Mouse (Mus musculus) heart, postnatal 4 days (tissue): ENCODE measurements at regions not wholly inside any gene's neighbourhood (a gene's known extent, or its start where the extent isn't known, plus 50 kb on each side); places are given as distances from the start of the nearest gene placed in this dataset.

Source experiments
- DNase-seq: peaks from one replicate; pipeline ENCODE4 v3.0.0; 2021

DNA sequence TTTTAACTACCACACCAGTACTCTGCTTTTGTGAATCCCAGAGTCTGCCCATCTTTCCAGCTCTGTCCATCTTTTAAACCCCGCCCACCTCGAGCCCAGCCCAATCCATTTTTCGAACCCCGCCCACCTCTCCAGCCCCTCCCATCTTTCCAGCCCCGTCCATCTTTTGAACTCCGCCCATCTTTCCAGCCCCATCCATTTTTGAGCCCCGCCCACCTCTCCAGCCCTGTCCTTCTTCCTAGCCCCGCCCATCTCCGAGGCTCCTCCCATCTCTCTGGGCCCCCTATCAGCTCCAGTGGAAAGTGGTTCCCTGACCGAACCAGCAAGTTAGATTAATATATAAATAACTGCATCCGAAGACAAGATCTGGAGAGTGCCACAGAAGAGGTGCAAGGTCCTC lies 115.0 kb upstream of the Nectin1 start:
- peak; percentile 14 for DNase-seq

DNA sequence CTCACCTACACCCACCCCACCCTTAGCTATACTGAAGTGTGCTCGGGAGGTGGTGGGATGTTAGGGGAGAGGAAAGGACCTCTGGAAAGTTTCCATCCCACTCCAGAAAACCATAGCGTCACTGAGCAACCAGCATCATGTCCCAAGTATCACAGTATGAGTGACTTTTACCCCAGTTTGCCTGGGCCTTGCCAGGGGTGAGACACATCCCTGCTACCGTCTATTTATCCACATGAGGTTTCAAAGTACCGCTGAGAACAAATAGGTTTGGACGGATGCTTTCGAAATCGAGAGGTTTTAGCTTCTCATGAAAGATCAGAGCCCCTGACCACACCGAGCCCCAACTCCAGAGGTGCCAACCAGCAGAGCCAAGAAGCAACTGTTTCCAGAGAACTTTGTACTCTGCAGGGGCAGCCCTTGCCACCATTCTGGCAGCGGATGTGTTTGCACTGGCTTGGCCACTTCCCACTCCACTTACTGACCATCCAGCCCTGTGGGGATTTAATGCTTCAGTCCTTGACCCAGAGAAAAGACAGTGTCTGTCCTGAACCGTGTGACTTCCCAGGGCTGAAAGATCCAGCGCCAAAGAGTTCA lies 107.3 kb upstream of the Nectin1 start:
- no peak for DNase-seq

DNA sequence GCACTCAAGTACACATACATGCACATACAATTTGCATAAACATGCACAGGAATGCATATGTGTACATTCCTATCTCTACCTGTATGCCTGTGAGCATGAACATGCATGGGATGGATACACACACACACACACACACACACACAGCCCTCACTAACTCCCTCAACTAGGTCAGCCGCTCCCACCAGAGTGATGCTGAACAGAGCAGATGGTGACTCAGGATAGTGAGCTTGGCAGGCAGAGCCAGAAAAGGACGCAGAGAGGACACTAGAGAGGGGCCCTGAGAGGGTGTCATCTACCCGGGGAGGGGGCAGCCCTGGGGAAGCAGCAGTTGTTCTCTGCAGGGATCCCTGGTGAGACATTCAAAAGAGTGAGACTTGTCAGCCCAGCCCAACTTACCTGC lies 85.6 kb upstream of the Nectin1 start:
- no peak for DNase-seq

DNA sequence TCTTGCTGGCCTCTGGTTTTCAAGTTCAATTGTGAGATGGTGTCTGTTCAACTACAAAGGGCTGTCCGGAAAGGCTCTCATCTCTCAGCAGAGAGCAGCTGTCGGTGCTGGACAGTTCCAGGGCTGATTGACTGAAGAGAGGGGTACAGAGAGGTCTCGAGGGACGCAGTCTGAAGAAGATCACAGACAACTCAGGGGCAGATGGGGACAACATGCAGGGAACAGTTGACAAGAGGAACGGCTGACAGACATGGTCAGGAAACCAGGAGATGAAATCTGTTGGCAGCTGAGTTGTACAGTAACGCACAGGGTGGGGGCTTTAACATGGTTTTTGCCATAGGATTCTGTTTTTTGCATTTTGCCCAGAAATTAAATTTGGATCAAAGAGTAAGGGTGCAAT lies 84.5 kb upstream of the Nectin1 start:
- DNase-seq = no peak

DNA sequence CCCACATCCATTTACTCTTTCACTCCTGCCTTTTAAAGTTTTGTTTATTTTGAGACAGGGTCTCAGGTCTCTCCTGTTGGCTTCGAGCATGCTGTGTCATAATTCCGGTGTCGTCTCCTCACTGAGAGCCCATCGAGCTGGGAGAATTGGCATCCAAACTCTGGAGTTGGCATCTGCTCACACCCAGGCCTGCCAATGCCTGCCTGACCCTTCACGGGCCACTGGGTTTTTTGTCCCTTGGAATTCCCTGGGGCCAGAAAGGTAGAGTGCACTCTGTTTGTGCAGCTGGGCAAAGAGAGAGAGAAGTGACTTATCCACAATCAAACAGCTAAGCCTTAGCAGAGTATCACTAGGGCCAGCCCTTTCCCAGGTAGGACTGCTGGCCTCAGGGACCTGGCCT lies 83.6 kb upstream of the Nectin1 start:
- DNase-seq = no peak

DNA sequence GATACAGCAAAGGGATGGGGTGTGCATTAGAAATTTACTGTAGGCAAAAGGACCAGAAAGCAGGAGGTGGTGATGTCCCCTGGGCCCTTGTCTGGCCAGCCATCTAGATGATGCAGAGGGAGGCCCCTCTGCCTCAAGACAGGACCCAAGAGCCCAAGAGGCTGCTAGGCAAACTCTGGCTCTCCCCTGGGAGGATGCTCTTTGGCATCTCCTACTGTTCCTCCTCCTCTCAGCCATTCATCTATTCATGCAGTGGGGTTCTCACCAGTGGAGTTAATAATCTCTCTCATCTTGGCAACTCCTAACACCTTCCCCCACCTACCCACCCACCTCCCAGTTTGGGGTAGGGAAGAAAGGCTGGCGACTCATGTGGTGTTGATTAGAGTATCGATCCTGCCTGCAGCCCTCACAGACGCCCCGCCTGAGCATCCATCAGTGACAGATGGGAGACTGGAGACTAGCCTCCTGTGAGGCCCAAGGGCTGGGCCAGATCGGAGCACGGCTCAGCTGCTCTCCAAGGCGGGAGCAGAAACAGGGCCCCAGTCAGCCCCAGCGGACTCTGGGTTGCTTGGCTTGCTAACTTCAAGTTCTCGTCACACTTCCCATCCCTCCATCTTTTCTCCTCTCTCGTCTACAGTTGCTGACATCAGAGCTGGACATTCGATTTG lies 82.8 kb upstream of the Nectin1 start:
- DNase-seq = no peak

DNA sequence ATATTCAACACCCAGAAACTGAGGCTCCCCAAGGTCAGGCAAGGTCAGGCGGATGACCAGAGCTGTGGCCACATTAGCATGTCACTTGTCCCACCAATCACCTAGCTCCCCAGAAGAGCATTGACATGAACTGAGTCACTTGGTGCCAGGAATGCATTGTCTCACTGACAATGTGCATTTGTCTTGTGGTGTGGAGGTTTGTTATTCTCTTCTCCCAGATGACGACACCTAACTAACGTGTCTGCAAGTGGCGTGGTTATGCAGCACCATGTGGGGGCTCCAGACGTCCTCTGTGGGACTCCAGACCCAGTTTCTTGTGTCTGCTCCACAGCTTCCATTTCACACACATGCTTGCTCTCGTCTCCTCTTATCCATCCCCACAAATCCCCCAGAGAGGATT lies 82.1 kb upstream of the Nectin1 start:
- DNase-seq = no peak

DNA sequence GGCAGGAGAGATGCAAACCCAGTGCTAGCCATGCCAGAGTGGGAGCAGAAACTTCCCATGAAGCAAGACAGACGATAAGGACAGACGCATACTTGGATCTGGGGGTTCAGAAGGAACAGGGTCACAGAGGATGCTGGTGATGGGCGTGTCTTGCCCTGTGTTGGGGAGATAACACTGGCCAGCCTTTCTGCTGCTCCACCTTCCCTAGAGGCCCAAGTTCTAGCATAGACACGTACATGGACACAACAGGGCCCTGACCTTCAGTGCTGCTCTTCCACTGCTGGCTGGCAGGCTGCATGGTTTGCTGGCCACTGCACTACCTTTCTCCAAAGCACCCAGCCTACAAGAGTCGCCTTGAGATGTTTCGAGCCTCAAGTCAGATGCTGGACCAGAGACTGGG lies 76.4 kb upstream of the Nectin1 start:
- no peak for DNase-seq

DNA sequence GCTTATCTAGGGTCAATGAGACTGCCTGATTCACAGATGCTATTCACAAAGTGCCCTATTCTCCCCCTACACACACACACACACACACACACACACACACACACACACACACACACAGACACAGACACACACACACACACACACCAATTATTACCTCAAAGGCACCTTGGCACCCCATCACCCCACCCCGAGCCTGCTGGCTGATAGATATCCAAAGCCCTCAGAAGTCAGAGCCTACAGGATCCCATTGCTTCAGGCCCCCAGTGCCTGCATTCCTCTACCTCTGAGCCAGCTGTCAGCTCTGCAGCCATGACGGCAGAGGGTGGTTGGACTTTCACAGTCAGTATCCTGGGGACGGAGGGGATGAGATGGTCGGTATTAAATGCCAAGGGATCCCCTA lies 75.8 kb upstream of the Nectin1 start:
- DNase-seq = no peak

DNA sequence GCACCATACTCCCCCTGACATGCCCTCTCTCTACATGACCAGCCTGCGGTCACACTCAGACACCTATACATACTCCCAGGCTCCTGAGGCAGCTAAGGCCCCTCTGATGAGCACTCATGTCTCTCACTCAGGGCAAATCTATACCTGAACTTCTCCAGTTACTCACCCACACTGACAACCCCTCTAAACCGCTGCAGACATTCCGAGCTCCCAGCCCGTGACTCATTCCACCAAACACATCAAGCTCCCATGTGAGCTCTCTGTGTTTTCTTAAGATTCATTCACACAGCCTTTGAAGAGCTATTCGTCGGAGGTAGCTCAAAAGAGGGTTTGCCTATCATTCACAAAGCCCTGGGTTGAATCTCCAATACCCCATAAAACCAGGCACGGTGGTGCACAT lies 75.1 kb upstream of the Nectin1 start:
- no peak for DNase-seq

DNA sequence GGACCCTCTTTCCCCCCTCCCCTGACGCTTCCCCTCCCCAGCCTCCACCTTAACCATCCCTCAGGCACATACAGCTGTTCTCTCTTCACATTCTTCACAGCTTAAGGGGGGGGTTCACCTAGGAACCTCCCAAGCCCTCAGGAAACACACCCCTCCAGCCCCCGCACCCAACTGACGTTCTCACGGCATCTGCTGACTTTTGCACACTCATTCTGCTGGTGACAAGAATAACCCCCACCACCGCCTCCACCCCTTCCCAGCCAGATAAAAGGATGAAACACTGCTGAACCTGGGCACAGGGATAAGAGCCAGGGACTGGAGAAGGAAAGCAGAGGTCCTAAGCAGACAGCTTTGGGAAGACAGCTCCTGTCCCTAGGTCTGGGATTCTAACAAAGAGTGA lies 73.2 kb upstream of the Nectin1 start:
- DNase-seq = no peak

DNA sequence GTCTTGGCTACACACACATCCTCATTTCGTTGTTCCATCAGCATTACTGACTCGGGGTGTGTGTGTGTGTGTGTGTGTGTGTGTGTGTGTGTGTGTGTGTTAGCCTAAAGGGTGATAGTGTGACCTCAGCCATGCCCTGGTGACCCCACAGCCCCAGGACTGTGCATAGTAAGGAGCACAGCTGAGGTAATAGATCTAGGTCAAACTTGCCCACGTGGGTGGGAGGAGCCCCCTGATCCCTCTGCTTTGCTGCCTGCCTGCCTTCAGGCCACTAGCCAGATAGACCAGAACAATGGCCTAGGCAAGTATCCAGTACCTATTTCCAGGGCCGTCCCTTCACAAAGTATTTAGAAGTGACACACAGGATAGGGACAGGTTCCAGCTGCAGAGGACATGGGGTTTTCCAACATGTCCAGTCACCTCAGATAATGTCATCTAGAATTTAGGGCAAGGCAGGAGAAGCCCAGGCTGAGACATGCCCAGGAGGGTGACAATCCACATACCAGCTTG lies 70.6 kb upstream of the Nectin1 start:
- no peak for DNase-seq

DNA sequence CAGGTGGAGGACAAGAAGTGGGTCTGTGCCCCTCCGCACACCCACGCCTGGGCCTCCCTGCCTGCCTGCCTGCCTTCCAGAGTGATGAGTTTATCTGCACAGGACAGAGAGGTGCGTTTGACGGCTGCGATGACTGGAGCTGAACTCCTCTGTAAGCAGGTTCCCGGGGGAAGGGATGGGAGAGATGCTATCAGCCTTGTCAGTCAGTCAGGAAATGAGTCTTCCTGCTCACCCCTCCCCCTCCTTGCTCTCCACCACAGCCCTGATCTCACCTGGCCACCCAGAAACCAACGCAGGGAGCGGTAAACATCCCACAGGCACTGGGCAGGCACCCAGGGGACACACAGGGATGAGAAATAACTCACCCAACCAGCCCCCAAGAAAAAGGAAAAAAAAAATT lies 69.5 kb upstream of the Nectin1 start:
- DNase-seq = no peak

DNA sequence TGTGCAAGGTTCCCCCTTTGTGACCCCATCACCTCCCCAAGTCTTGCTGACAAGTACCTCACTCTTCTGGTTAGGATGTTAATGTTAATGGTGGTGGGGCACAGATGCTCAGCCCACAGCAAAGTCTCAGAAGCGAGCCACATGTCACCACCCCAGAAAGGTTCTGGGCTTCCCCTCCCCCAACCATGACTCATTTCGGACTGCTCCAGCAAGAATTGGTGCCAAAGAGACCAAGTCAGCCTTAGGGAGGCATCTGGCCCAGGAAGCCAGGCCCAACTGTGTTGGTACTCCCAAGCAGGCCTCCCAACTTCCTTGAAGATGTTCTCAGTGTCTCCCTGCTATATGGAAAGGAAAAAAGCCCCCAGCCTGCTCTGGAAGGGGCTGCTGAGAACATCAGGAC lies 67.8 kb upstream of the Nectin1 start:
- DNase-seq = no peak

DNA sequence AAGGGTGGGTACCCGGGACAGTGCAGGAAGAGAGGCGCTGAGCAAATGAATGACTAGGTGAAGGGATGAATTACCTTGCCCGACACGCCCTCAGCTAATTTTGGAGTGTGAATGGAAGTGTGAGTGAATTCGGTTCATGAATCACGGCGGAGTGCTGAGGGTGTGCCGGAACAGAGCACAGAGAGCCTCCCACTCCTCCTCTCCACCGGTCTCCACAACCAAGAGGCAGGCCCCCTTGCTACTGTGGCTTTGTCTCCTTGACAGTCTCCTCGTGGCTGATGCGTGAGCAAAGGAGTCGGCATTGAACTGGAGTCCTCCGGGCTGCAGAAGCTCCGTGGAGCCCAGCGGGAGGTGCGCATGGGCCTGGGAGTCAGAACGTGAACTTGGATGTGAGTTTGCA lies 64.5 kb upstream of the Nectin1 start:
- DNase-seq = no peak

DNA sequence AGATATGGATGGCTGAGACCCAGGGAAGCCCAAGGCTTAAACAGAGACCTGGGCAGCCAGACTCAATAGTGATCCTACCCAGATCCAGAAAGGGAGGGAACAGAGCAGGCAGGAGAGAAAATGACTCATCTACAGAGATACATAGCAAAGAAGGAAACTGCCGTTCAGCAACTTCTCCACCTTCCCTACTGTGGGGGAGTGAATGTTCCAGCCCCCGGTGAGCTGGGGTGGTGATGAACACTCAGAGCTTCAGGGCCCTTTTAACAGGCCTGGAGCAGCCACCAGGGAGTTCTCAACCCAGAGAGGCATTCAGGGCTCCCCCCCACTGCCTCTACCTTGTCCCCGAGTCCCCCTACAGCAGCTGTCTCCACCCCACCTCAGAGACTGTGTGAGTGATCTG lies 62.5 kb upstream of the Nectin1 start:
- no peak for DNase-seq

DNA sequence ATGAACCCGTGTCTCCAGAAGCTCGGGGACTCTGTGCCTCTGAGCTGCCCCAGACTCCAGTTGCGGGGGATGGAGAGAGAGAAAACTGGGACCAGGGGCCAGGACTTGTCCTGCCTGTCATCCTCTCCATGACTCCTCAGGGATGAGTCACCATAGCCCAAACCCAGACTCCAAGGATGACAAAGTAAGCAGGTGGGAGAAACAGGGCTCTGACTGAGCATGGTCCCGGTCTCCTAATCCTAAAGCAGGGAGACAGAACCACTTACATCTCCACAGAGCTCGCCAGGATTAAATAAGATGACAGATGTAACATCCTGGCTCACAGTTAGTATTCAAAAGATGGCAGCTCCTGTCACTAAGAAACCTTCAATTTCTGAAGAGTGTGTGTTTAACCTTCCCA lies 61.7 kb upstream of the Nectin1 start:
- no peak for DNase-seq

DNA sequence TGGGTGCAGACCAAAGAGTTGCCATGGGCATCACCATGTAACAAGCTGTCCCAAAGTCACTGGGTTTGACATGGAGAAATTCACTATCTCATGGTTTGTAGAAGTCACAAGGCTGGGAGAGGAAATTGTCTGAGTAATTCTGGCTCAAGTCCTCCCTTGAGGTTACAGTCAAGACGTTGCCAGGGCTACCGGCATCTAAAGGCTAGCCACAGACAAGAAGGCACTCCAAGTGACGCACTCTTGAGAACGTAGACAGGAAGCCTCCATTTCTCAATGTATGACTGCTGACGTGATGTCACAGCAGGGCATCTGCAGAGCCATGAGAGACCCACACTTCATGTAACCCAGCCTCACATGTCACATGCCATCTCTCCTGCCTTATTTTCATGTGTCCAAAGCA lies 59.2 kb upstream of the Nectin1 start:
- DNase-seq = no peak

DNA sequence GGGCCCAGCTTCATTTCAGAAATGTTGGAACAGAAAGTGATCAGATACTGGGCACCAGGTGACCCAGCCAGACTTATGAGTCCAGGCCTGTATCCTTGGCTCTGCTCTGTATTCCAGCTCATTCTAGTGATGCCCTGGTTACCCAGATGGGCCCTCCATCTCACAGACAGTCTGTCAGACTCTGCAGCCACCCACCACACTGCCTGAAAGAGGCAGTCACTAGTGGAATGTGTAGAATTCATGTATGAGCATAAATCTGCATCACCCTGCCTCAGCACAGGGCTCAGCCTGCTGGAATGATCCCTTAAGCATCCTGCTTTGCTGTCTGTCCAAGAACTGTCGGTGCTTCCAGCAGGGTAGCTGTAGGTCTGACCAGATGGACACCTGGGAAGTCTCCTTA lies 51.8 kb upstream of the Nectin1 start:
- DNase-seq = no peak

DNA sequence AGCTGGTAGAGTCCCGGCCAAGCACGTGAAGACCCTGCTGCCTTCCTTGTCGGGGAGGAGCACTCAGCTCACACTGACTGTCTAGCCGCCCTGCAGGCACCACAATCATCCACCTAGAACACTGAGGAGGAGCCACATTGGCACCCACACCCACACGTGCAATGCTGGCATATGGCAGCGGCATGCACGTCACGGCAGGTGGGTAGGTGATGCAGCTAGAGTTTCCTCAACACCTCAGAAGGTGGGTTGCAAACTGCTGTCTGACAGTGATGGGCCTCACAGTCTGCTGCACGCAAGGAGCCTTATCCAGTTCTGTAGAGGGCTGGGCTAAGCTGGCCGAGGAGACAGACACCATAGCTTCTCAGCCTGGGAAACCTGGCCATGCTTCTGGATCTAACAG lies 51.2 kb upstream of the Nectin1 start:
- no peak for DNase-seq
